Mouse (Mus musculus): ENCODE measurements around the gene Elobl. TPM values are rescaled to one million over a fixed set of nuclear protein-coding genes. Genes with fewer than 3 reads are reported as not detected.
A peak's percentile ranks its signal among the peaks of the same experiment; 100 is the strongest.

Gene Elobl
- polyA plus RNA-seq, 1 experiment: not detected

GRCm38 (mm10) chr11:88973776-88974701 is 7.3 kb upstream of the Elobl start:
- Histone ChIP-seq H3K27me3 (ENCODE audit: control insufficient read depth, insufficient read depth, insufficient read length) (no peaks in the 10 kb centered on the region), H3K4me3 (ENCODE audit: insufficient read depth, poor library complexity, severe bottlenecking) (peak overlapping the region; percentile 66), H3K79me3 (ENCODE audit: low read depth) (peaks cover 21% of the 10 kb centered on the region), H3K36me3 (ENCODE audit: control insufficient read depth, insufficient read depth) (no peaks in the 10 kb centered on the region), H3ac (ENCODE audit: control insufficient read depth, insufficient read length, low read depth) (peak overlapping the region; percentile 86), H3K79me2 (ENCODE audit: control insufficient read depth, insufficient read depth) (peaks cover 43% of the 10 kb centered on the region)
- TF ChIP-seq MYOD1 (IDR thresholded peaks at IDR 0.05; ENCODE audit: control insufficient read depth, insufficient read length, low read depth) (no peak), MAX (IDR thresholded peaks at IDR 0.05) (peak; percentile 87), USF1 (IDR thresholded peaks at IDR 0.05; ENCODE audit: low read depth) (no peak), FOSL1 (IDR thresholded peaks at IDR 0.05; ENCODE audit: insufficient read depth, low read length, poor library complexity, severe bottlenecking) (no peak), CTCF (IDR thresholded peaks at IDR 0.05; ENCODE audit: control insufficient read depth, insufficient read depth, insufficient read length) (peak; percentile 74)

DNA sequence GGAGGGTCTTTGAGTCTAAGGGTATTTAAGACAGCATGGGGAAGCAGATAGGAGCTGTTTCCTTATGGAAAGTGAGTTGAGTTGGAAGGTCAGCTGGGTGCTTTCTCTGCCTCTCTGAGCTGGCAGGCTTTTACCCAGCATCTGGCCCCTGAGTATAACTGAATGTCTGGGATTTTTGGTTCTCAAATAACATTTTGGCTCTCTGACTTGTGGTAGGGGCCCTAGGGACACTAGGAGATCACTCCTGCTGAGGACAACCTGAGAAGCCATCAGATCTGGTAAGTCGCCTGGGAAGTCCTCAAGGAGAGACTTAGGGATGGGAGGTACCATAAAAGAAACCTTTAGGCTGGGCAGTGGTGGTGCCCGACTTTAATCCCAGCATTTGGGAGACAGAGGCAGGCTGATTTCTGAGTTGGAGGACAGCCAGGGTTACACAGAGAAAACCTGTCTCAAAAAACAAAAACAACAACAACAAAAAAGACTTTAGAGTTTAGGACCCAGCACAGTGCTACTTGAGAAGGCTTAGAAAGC is 3.5 kb upstream of the Elobl start, which contains the start of gene Coil:
Gene Coil, plus strand, starts transcription at position 51 of the 531 bp plus-strand sequence.
- Histone ChIP-seq H3K79me2 (ENCODE audit: control insufficient read depth, insufficient read depth) (peaks cover 12% of the 10 kb centered on the region), H3K36me3 (ENCODE audit: control insufficient read depth, insufficient read depth) (no peaks in the 10 kb centered on the region), H3K79me3 (ENCODE audit: low read depth) (peaks cover 8% of the 10 kb centered on the region), H3K27me3 (ENCODE audit: control insufficient read depth, insufficient read depth, insufficient read length) (no peaks in the 10 kb centered on the region), H3ac (ENCODE audit: control insufficient read depth, insufficient read length, low read depth) (no peak within 1 kb of the TSS), H3K4me3 (ENCODE audit: insufficient read depth, poor library complexity, severe bottlenecking) (no peak within 1 kb of the TSS)
- no peak for TF ChIP-seq CTCF (IDR thresholded peaks at IDR 0.05; ENCODE audit: control insufficient read depth, insufficient read depth, insufficient read length)
- TF ChIP-seq USF1 (IDR thresholded peaks at IDR 0.05; ENCODE audit: low read depth): no peak
- TF ChIP-seq FOSL1 (IDR thresholded peaks at IDR 0.05; ENCODE audit: insufficient read depth, low read length, poor library complexity, severe bottlenecking): no peak
- TF ChIP-seq MAX (IDR thresholded peaks at IDR 0.05): no peak
- no peak for TF ChIP-seq CEBPB (IDR thresholded peaks at IDR 0.05; ENCODE audit: low read depth)
- TF ChIP-seq MYOD1 (IDR thresholded peaks at IDR 0.05; ENCODE audit: control insufficient read depth, insufficient read length, low read depth): no peak
- no peak for TF ChIP-seq MYOG (IDR thresholded peaks at IDR 0.05; ENCODE audit: control insufficient read depth, extremely low read depth, insufficient read length)

DNA sequence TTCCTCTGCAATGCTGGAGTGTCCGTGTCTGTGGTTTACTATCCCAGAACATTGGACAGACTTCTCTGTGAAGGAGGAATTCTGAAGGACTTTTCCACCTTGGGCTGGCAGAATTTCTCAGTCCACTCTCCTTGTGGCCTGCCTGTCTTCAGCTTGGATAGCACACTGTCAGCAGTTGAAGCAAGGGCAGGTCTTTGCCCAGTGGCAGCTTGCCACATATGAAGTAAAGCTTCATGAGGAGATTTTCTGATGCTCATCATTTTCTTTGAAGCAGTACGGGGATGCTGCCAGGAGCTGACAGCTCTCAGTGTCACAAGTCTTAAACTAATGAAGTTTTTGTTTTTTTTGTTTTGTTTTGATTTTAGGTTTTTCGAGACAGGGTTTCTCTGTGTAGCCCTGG is 7.9 kb downstream of the Elobl start:
- Histone ChIP-seq H3K27me3 (ENCODE audit: control insufficient read depth, insufficient read depth, insufficient read length) (no peaks in the 10 kb centered on the region), H3ac (ENCODE audit: control insufficient read depth, insufficient read length, low read depth) (no peak overlapping the region), H3K79me3 (ENCODE audit: low read depth) (peaks cover 6% of the 10 kb centered on the region), H3K36me3 (ENCODE audit: control insufficient read depth, insufficient read depth) (no peaks in the 10 kb centered on the region), H3K79me2 (ENCODE audit: control insufficient read depth, insufficient read depth) (peaks cover 11% of the 10 kb centered on the region), H3K4me3 (ENCODE audit: insufficient read depth, poor library complexity, severe bottlenecking) (no peak overlapping the region)
- TF ChIP-seq MYOD1 (IDR thresholded peaks at IDR 0.05; ENCODE audit: control insufficient read depth, insufficient read length, low read depth): no peak
- no peak for TF ChIP-seq CEBPB (IDR thresholded peaks at IDR 0.05; ENCODE audit: low read depth)
- TF ChIP-seq MAX (IDR thresholded peaks at IDR 0.05): no peak
- no peak for TF ChIP-seq MYOG (IDR thresholded peaks at IDR 0.05; ENCODE audit: control insufficient read depth, extremely low read depth, insufficient read length)
- no peak for TF ChIP-seq FOSL1 (IDR thresholded peaks at IDR 0.05; ENCODE audit: insufficient read depth, low read length, poor library complexity, severe bottlenecking)
- no peak for TF ChIP-seq USF1 (IDR thresholded peaks at IDR 0.05; ENCODE audit: low read depth)
- no peak for TF ChIP-seq CTCF (IDR thresholded peaks at IDR 0.05; ENCODE audit: control insufficient read depth, insufficient read depth, insufficient read length)

GRCm38 (mm10) chr11:88955217-88955969 is 11.3 kb downstream of the Elobl start, which contains the start of gene Scpep1:
Gene Scpep1, minus strand, starts transcription at chr11:88955465.
- Histone ChIP-seq H3K36me3 (ENCODE audit: control insufficient read depth, insufficient read depth) (peaks cover 12% of the 10 kb centered on the region), H3K79me3 (ENCODE audit: low read depth) (peaks cover 15% of the 10 kb centered on the region), H3ac (ENCODE audit: control insufficient read depth, insufficient read length, low read depth) (peak within 1 kb of the TSS; percentile 80), H3K4me3 (ENCODE audit: insufficient read depth, poor library complexity, severe bottlenecking) (peak within 1 kb of the TSS; percentile 59), H3K27me3 (ENCODE audit: control insufficient read depth, insufficient read depth, insufficient read length) (no peaks in the 10 kb centered on the region), H3K79me2 (ENCODE audit: control insufficient read depth, insufficient read depth) (peaks cover 36% of the 10 kb centered on the region)
- TF ChIP-seq CTCF (IDR thresholded peaks at IDR 0.05; ENCODE audit: control insufficient read depth, insufficient read depth, insufficient read length) (peak; percentile 7), USF1 (IDR thresholded peaks at IDR 0.05; ENCODE audit: low read depth) (peak; percentile 19), MYOG (IDR thresholded peaks at IDR 0.05; ENCODE audit: control insufficient read depth, extremely low read depth, insufficient read length) (no peak), MAX (IDR thresholded peaks at IDR 0.05) (peak; percentile 42)

GRCm38 (mm10) chr11:88954803-88955202 is 11.9 kb downstream of the Elobl start:
- H3K79me2 ChIP-seq (ENCODE audit: control insufficient read depth, insufficient read depth): peaks cover 36% of the 10 kb centered on the region
- H3ac ChIP-seq (ENCODE audit: control insufficient read depth, insufficient read length, low read depth): peak overlapping the region; percentile 80
- no peak for TF ChIP-seq MYOD1 (IDR thresholded peaks at IDR 0.05; ENCODE audit: control insufficient read depth, insufficient read length, low read depth)
- no peak for TF ChIP-seq CTCF (IDR thresholded peaks at IDR 0.05; ENCODE audit: control insufficient read depth, insufficient read depth, insufficient read length)
- H3K36me3 ChIP-seq (ENCODE audit: control insufficient read depth, insufficient read depth): peaks cover 18% of the 10 kb centered on the region
- peak overlapping the region; percentile 59 for H3K4me3 ChIP-seq (ENCODE audit: insufficient read depth, poor library complexity, severe bottlenecking)
- no peaks in the 10 kb centered on the region for H3K27me3 ChIP-seq (ENCODE audit: control insufficient read depth, insufficient read depth, insufficient read length)
- peaks cover 15% of the 10 kb centered on the region for H3K79me3 ChIP-seq (ENCODE audit: low read depth)
